Mouse (Mus musculus) megakaryocyte-erythroid progenitor cell, adult 5-6 weeks (primary cell): Measurements from ENCODE around the gene Meox2. TPM values are rescaled to one million over a fixed set of nuclear protein-coding genes. Genes with fewer than 3 reads are reported as not detected.
"Not testable (repeated sequence)": the region's sequence is repeated elsewhere in the genome, so short reads cannot be mapped to it uniquely, and the experiment has no call there.

Source experiments
- ATAC-seq: replicated peaks from 2 replicates; pipeline ENCODE4 v1.8.0; 2016; ENCODE audit warnings: mild to moderate bottlenecking, inconsistent platforms; ENCODE audit not compliant: severe bottlenecking, poor library complexity, low FRiP score, low TSS enrichment
- total RNA-seq, 2 experiments: library from RNA; stranded (forward) in 1 of 2; stranded (reverse) in 1 of 2; fragments of 200-1000, 215-1000 nt in 1 of 2; fragments of >200 nt in 1 of 2; fragmentation: Nextera tagmentation in 1 of 2; gene quantifications; 2 replicates each; pipeline ENCODE4 v1.2.3; 2014 to 2017

Gene Meox2
- total RNA-seq (2014; fragmentation: Nextera tagmentation) = not detected in 2 replicates
- total RNA-seq (2017) = not detected in 2 replicates

DNA sequence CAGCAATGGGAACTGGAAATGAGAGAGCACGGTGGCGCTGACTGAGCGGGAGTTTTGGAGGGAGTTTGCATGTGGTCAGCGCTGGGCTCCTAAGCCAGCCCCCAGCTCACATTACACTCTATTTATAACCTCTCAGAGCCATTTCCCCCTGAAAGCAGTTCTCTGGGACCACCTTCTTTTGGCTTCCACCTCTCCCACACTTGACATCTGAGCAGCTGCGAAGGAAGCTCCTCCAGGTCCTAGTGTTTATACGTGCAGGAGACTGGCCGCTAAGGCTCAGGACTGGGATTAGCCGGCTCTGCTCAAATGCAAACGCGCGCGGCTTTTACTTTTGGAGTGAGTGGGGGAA, at the start of gene Meox2:
Gene Meox2 (plus strand): TSS at position 151 of the 349 bp plus-strand sequence.
- no peak for ATAC-seq

DNA sequence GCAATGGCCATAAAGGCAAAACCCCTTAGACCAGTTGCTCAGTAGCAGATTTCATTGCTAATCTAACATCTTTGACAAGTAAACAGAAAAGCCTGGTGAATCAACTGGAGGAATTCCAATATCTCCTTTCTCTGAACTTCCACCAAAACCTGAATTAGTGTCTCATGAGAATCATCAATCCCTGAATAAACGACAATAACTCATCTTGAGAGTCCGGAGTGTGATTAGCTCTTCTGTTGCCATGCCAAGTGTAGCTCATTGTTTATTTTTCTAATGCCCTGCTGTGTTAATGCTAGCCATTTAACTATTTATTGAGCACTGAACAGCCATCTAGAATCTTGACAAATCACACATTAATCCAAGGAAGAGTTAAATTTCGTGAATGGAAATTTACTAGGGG, 35.7 kb upstream of the Meox2 start:
- ATAC-seq = no peak

DNA sequence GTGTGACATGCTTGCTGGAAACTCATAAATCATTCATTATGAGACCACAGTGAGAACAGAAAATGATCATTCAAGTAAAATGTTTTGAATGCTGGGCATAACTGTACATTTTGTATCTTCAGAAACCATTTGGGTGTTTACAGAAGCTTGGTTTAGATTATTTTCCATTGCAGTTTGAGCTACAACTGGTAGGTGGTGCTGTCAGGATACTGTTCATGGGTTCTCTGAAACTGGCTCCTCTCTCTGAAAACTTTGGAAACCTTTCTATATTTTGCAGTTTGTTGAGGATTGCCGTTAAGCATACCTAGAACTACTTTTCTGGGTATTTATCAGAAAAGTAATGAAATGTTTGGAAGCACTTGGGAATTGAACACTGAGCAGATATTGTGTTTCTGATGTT, 31.0 kb upstream of the Meox2 start:
- ATAC-seq = no peak

DNA sequence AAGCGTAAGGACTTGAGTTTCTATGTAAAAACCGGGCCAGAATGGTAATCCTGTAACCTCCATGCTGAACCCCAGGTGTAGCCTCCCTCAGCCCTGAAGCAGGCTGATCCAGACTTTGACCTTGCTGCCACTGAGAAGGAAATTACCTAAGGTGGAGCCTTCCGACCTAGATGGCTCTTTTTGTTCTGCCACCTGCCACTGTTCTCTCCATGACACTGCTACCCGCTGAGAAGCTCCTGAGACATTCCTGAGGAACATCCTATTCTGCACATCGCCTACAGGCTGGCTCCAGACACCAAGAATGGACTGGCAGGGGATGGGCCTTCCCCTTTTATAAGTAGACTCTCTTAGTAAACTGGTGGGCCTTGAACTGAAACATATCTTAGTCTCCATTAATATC, 28.3 kb upstream of the Meox2 start:
- ATAC-seq = not testable (repeated sequence)

DNA sequence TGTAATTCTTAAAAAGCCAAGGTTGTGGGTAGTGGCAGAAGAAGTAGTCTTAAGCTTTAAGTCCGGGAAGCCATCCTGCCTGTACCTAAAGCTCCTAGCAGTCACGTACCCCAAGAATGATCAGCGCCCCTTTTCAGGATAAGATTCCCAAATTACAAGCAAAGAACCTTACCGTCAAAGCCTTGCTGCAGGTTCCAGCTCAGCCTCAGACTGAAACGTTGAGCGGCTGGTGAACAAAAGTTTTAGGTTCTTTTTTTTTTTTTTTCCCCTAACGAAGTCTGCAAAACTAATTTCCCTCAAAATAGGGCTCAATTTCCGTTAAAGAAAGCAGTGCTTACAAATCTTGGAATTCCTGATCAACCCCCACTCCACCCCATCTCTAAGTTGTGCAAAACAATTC, 1.8 kb upstream of the Meox2 start:
- no peak for ATAC-seq

DNA sequence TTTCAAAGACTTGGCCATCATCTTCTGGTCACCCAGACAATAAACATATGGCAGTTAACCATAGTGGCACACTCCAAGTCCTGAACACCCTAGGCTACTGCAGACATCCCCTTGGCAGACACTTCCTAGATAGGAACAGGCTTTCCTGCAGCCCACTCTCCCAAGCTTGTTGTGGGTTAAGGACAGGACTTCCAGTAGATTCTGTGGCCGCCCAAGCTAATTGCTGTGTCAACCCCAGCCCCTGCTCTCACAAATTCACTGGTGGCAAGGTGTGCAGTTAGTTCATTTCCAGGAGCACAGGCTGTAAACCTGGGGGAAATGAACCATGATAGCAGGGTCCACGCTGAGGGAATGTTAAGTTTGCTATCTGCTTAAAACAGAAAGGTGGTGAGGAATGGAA, 1.2 kb upstream of the Meox2 start:
- no peak for ATAC-seq

DNA sequence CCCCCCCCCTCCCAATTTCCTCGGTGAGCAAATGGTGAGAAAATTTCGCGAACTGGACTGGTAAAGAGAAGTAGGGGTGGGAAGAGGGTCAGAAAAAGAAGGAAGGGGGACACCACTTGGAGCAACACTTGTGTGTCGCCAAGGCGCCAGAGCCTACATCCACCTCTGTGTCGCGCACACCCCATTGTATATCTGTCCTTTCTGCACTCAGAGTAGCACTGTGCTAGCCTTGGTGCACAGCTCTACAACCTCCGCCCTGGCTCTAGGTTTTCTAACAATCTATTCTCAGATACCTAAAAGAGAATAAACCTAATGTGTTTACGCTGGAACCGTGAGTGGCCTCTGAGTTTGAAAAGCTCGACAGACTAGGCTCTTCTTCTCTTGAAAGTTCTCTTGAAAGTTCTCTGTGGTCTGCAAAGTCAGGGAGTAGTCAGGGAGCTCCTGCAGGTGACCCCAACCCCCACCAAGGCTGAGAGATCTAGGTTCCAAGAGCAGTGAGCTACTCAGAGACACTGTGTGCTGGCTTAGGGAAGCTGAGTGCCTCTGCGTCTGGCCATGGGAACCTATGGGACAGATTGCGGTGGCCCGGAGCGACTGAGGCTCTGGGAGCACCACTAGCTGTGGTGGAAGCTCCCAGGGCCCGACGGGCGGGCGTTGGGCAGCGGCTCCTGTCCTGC, 489 bp upstream of the Meox2 start:
- no peak for ATAC-seq

DNA sequence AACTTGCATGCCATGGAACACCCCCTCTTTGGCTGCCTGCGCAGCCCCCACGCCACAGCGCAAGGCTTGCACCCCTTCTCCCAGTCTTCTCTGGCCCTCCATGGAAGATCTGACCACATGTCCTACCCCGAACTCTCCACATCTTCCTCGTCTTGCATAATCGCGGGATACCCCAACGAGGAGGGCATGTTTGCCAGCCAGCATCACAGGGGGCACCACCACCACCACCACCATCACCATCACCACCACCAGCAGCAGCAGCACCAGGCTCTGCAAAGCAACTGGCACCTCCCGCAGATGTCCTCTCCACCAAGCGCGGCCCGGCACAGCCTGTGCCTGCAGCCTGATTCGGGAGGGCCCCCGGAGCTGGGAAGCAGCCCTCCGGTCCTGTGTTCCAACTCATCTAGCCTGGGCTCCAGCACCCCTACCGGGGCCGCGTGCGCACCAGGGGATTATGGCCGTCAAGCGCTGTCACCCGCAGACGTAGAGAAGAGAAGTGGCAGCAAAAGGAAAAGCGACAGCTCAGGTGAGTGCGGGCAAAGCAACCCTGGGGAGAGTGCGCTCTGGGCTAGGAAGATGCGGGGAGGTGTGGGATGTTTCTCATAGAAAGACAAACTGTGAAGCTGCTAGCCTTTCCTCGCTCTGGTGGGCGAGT, 606 bp downstream of the Meox2 start:
- ATAC-seq = no peak

DNA sequence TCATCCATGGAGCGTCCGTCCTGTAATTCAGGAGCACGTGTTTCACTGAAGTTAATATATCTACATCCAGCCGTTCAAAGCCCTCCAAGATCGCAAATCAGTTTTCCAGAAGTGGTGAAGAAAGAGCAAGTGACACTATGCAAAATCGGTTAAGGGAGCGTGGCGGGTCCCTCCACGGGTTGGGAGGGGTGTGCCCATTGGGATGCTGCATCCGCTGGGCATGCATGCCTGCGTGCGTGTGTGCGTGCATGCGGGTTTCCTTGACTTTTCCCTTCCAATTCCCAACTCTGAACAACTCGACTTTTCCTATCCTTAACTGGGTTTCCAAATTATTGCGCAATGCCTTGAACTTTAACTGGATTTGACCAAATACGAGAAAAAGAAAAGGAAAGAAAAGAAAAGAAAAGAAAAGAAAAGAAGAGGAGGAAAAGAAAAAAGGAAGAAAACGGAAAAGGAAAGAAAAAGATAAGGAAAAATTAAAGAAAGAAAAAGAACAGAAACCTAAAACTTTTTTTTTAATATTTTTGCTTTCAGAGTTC, 1.2 kb downstream of the Meox2 start:
- ATAC-seq = no peak

DNA sequence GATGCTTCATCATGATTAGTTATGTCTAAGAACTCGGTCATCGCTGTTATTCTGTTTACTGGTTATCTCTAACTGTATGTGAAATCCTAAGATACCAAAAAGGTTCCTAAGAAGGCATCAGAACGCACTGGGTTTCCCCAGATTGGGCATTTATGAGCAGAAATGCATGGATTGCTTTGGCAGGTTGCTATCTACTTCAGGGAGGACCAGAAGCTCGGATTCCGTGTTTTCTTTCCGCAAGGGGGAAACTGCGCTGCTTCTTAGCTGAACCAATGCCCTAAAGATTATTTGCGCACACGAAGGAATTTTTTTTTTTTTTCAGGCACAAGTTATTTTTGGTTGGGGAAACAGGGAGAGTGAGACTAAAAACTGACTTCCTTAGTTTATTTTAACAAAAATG, 2.6 kb downstream of the Meox2 start:
- no peak for ATAC-seq

DNA sequence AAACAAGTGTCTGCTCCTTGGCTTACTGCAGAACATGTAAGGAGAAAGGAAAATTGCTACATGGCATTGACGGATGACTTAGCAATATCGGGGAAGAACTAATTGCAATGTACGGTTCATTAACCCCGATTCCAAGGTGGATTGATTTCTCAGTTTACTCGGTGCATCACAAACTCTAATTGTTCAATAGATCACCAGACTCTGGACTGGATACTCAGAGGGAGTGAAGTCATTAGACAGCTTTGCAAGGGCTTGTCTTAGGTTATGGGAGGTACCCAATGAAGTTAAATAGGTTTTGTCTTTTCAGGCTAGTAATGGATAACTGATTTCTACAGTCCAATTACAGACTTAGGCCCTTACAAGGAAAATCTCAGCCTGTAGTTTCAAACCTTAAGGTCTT, 10.9 kb downstream of the Meox2 start:
- ATAC-seq = no peak

DNA sequence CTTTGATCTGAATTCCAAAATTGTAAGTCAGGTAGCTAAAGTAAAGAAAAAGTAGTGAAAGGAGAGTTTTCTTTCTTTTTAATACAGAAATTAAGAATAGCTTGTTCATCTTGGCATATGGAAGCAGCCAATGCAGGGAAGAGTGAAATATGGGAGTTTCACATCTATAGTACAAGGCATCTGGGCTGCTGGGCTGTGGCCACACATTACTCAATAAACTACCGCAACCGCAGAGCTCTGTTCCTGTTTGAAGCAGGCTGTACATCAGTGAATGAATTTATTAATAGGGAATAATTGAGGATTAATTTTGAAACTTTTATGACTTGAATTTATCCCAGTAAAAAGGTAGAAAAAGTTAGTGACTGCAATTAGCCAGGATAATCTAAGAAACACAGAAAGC, 15.4 kb downstream of the Meox2 start:
- no peak for ATAC-seq

DNA sequence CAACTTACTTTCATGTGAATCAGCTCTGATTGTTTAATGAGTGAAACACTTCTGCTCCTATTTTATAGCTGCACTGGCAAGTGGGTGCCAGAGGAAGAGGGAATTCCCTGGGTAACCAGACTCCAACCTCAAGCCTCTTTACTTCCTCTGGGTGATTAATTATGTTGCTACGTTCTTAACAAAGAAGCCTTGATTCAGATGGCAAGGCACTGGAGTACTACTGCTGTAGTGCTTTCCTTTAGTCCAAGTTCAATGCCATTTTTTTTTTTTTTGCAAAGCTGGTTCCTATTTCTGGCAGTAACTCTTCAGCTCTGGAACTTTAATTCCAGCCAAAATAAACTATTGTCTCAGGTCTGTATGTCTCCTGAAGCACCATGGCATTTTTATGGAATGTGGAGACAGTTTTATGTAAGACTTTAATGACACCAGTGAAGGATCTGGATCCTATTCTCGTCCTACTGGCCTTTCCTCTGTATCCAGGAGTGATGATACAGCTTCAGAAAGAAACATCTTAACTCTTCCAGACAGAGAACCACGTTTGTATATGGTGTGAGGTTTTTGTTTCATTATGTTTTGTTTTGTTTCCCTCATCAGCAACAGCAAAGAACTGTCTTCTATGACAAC, 33.9 kb downstream of the Meox2 start:
- no peak for ATAC-seq

DNA sequence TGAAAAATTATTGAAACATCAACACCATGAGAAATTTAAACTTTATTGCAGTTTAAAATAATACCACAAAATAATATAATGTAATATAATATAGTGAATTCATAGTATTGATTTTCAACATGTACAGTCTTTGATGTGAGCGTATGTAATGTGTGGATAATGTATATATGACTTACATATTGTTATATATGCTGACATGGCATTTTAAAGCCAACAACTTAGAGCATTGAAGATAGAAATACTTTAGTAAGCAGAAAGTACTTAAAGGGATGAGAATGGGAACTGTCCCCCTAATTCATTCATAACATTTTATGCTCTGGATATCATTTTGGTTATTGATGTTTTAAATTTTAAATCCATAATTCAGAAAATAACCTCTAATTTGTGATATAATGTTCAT, 35.5 kb downstream of the Meox2 start:
- no peak for ATAC-seq

DNA sequence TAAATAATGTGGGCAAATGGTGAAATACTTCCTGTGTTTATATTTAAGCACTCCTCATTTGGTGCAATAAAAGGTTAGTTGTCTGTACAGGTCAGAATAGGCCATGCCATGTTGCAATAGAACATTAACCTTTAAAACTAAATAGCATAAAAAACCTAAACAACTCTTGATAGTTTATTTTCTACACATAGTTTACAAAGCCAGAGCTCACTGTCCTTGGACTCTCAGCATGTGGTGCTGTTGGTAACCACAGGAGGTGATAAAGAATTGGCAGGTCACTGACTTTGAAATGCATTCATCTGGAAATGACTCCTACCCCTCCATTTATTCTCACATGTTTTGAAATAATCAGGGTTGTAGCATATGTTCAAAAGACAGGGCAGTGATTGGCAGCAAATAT, 59.4 kb downstream of the Meox2 start:
- ATAC-seq = no peak

DNA sequence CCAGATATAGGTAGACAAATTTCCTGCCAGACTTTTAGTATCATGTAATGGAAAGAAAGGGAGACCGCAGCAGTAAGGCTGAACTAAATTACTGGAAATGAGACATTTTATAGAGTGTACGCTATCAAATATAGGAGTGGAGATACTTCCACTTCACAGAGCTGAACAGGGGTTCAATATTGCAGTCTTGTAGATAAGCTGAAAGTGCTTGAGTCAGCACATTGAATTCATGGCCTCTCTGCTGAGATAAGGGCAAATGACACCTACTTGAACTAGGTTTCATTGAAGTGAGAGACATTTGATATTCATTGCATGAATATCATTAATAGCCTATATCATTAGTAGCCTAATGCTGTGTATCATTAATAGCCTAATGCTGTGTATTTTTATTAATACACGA, 65.0 kb downstream of the Meox2 start:
- ATAC-seq = no peak

DNA sequence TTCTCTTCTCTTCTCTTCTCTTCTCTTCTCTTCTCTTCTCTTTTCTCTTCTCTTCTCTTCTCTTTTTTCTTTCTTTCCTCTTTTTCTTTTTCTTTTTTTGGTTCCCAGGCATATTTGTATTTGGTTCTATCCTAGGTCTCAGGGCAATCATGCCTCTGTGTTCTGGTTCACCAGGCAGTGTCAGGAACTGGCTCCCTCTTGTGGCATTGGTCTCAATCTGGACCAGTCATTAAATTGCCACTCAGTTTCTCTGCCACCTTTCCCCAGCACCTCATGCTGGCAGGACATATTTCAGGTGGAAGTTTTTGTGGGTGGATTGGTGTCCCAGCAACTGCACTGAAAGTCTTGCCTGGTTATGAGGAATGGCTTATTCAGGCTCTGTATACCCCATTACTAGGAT, 75.3 kb downstream of the Meox2 start:
- ATAC-seq = no peak

DNA sequence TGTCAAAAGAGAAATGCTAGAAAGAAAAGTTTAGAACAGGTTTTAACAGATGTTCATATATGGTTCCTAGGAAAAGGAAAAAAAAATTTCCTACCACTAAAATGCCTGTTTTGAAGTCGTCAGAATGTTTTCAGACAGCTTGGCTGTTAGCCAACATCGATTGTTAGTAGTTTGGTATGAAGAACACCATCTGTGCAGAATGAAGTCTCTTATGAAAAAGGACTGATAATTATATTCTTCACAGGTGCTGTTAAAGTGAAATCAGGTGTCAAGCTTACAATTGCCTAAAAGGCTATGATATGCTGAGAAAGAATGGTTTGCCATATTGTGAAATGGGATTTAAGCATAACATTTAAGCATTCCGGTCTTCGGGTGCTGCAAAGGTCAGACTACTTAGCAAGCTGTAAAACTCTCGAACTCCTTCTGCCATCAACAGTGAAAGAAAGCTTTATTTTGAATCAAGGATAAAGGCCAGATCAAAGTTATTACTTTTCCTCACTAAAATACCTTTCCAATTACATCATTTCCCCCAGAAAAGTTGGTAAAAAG, 80.7 kb downstream of the Meox2 start:
- no peak for ATAC-seq
